Mouse (Mus musculus) kidney, embryonic 16.5 days (tissue): ENCODE data around the gene Coq9. TPM values are rescaled to one million over a fixed set of nuclear protein-coding genes. Genes with fewer than 3 reads are reported as not detected.
A peak's percentile ranks its signal among the peaks of the same experiment; 100 is the strongest.
"Not testable (repeated sequence)": the region's sequence is repeated elsewhere in the genome, so short reads cannot be mapped to it uniquely, and the experiment has no call there.

Source experiments
- ATAC-seq: fragments of 200-750 bp; cut with Nextera tagmentation; 2 replicates; pipeline ENCODE4 v1.8.0; 2017; ENCODE audit warnings: moderate TSS enrichment; ENCODE audit not compliant: low FRiP score, low TSS enrichment
- H3K27ac ChIP-seq: fragments of 300-500 bp; sonication (generic); 2 replicates; pipeline ENCODE4 v1.5.1; 2014; ENCODE audit warnings: low read length
- H3K27me3 ChIP-seq: fragments of 300-500 bp; sonication (generic); 2 replicates; pipeline ENCODE4 v1.6.1; 2014; ENCODE audit warnings: low read length, control low read depth, mixed read lengths; ENCODE audit not compliant: insufficient read depth
- H3K36me3 ChIP-seq: fragments of 300-500 bp; sonication (generic); 2 replicates; pipeline ENCODE4 v1.6.1; 2014; ENCODE audit warnings: low read length, control low read depth, mixed read lengths; ENCODE audit not compliant: insufficient read depth
- H3K4me1 ChIP-seq: fragments of 300-500 bp; sonication (generic); 2 replicates; pipeline ENCODE4 v1.6.1; 2014; ENCODE audit warnings: low read length, control low read depth, mixed read lengths; ENCODE audit not compliant: insufficient read depth
- H3K4me2 ChIP-seq: fragments of 300-500 bp; sonication (generic); replicated peaks from 2 replicates; pipeline ENCODE4 v1.6.1; 2014; ENCODE audit warnings: low read depth, low read length
- H3K4me3 ChIP-seq: fragments of 300-500 bp; sonication (generic); 2 replicates; pipeline ENCODE4 v1.5.1; 2014; ENCODE audit warnings: mild to moderate bottlenecking, low read length
- H3K9ac ChIP-seq: fragments of 300-500 bp; sonication (generic); replicated peaks from 2 replicates; pipeline ENCODE4 v1.6.1; 2014; ENCODE audit warnings: low read length
- H3K9me3 ChIP-seq: fragments of 300-500 bp; sonication (generic); 2 replicates; pipeline ENCODE4 v1.6.1; 2016; ENCODE audit warnings: low read length, control low read depth
- WGBS: fragments of 180-500 bp; shearing (Covaris S2); extraction: QIAGEN DNeasy Blood & Tissue Kit; methylation state at CpG from one replicate; pipeline ENCODE4 v1.1.7; 2014; 5-methylcytosine and 5-hydroxymethylcytosine counted together
- polyA plus RNA-seq: library from polyadenylated mRNA; unstranded; fragments of >200 nt; fragmentation: Nextera tagmentation; extraction: Ambion mirVana; gene quantifications from 2 replicates; pipeline ENCODE4 v1.2.1, GENCODE M21; 2015

Coq9 gene
- polyA plus RNA-seq, 1 experiment from 2014 or later, result 110 TPM

- H3K9ac ChIP-seq, result no peak overlapping the region
- peaks cover 3% of the 10 kb centered on the region; the same call in 1 of the 2 replicates for H3K36me3 ChIP-seq
- H3K4me2 ChIP-seq, result no peak overlapping the region
- H3K27ac ChIP-seq, result no peak overlapping the region
- peaks cover 5% of the 10 kb centered on the region; the same call in 1 of the 2 replicates for H3K4me1 ChIP-seq
- 81% methylated on average over 6 of the region's 6 CpGs for WGBS
- H3K27me3 ChIP-seq, result no peaks in the 10 kb centered on the region
- no peaks in the 10 kb centered on the region for H3K9me3 ChIP-seq
- ATAC-seq, result no peak
- H3K4me3 ChIP-seq, result no peak overlapping the region
Measured at GRCm38 (mm10) chr8:94819671-94820179, 18.4 kb upstream of the Coq9 start.

- peaks cover 6% of the 10 kb centered on the region; the same call in 1 of the 2 replicates for H3K36me3 ChIP-seq
- H3K9me3 ChIP-seq, result no peaks in the 10 kb centered on the region
- H3K9ac ChIP-seq, result no peak overlapping the region
- no peaks in the 10 kb centered on the region for H3K27me3 ChIP-seq
- H3K4me2 ChIP-seq, result no peak overlapping the region
- peaks cover 5% of the 10 kb centered on the region; the same call in 1 of the 2 replicates for H3K4me1 ChIP-seq
- no peak overlapping the region for H3K4me3 ChIP-seq
- no peak for ATAC-seq
- 84% methylated on average over 7 of the region's 7 CpGs for WGBS
- no peak overlapping the region for H3K27ac ChIP-seq
Measured at GRCm38 (mm10) chr8:94820553-94820952, 17.6 kb upstream of the Coq9 start.

GRCm38 (mm10) chr8:94821381-94821780, 16.7 kb upstream of the Coq9 start:
- H3K9me3 ChIP-seq, result no peaks in the 10 kb centered on the region
- no peak overlapping the region for H3K4me3 ChIP-seq
- peaks cover 5% of the 10 kb centered on the region; the same call in 1 of the 2 replicates for H3K4me1 ChIP-seq
- no peaks in the 10 kb centered on the region for H3K27me3 ChIP-seq
- 92% methylated on average over 2 of the region's 2 CpGs for WGBS
- peaks cover 12% of the 10 kb centered on the region; the same call in 1 of the 2 replicates for H3K36me3 ChIP-seq
- no peak overlapping the region for H3K9ac ChIP-seq
- ATAC-seq, result no peak
- H3K4me2 ChIP-seq, result no peak overlapping the region
- no peak overlapping the region for H3K27ac ChIP-seq

GRCm38 (mm10) chr8:94822637-94823560, 15.2 kb upstream of the Coq9 start:
- ATAC-seq, result peak; percentile 86
- Histone ChIP-seq H3K27ac (no peak overlapping the region), H3K27me3 (no peaks in the 10 kb centered on the region), H3K4me1 (peaks cover 5% of the 10 kb centered on the region; the same call in 1 of the 2 replicates), H3K4me3 (no peak overlapping the region), H3K36me3 (peaks cover 21% of the 10 kb centered on the region; the same call in 1 of the 2 replicates), H3K4me2 (peak overlapping the region; percentile 30; the same call in 1 of the 2 replicates), H3K9me3 (no peaks in the 10 kb centered on the region), H3K9ac (0 out of 2 replicates have a peak overlapping the region, but pooled peaks have one; percentile 35)
- WGBS, result 37% methylated on average over 23 of the region's 23 CpGs

GRCm38 (mm10) chr8:94825170-94825569, 13.0 kb upstream of the Coq9 start:
- no peaks in the 10 kb centered on the region for H3K27me3 ChIP-seq
- H3K27ac ChIP-seq, result no peak overlapping the region
- H3K4me2 ChIP-seq, result no peak overlapping the region
- 0 out of 2 replicates have a peak, but pooled peaks cover 2% of the 10 kb centered on the region for H3K9me3 ChIP-seq
- H3K36me3 ChIP-seq, result peaks cover 33% of the 10 kb centered on the region
- H3K4me3 ChIP-seq, result no peak overlapping the region
- H3K9ac ChIP-seq, result no peak overlapping the region
- ATAC-seq, result no peak
- 91% methylated on average over 6 of the region's 6 CpGs for WGBS
- peaks cover 5% of the 10 kb centered on the region; the same call in 1 of the 2 replicates for H3K4me1 ChIP-seq

GRCm38 (mm10) chr8:94826210-94826609, 11.9 kb upstream of the Coq9 start:
- Histone ChIP-seq H3K9me3 (0 out of 2 replicates have a peak, but pooled peaks cover 2% of the 10 kb centered on the region), H3K27ac (no peak overlapping the region), H3K36me3 (peaks cover 40% of the 10 kb centered on the region), H3K4me2 (no peak overlapping the region), H3K4me3 (no peak overlapping the region), H3K4me1 (peaks cover 5% of the 10 kb centered on the region; the same call in 1 of the 2 replicates), H3K27me3 (no peaks in the 10 kb centered on the region), H3K9ac (no peak overlapping the region)
- ATAC-seq, result no peak
- WGBS, result 94% methylated on average over 5 of the region's 5 CpGs

GRCm38 (mm10) chr8:94828284-94828683, 9.8 kb upstream of the Coq9 start:
- Histone ChIP-seq H3K27ac (no peak overlapping the region), H3K4me3 (no peak overlapping the region), H3K4me1 (0 out of 2 replicates have a peak, but pooled peaks cover under 1% of the 10 kb centered on the region), H3K9ac (no peak overlapping the region), H3K4me2 (no peak overlapping the region), H3K9me3 (0 out of 2 replicates have a peak, but pooled peaks cover 2% of the 10 kb centered on the region), H3K27me3 (no peaks in the 10 kb centered on the region), H3K36me3 (peaks cover 48% of the 10 kb centered on the region)
- no peak for ATAC-seq
- 86% methylated on average over 6 of the region's 6 CpGs for WGBS

GRCm38 (mm10) chr8:94833901-94834405, 4.2 kb upstream of the Coq9 start:
- not testable (repeated sequence) for ATAC-seq
- H3K4me1 ChIP-seq, result peaks cover 20% of the 10 kb centered on the region

GRCm38 (mm10) chr8:94835751-94836150, 2.4 kb upstream of the Coq9 start:
- ATAC-seq, H3K9me3 ChIP-seq, H3K36me3 ChIP-seq, H3K4me3 ChIP-seq, H3K27me3 ChIP-seq, H3K27ac ChIP-seq, H3K9ac ChIP-seq, H3K4me2 ChIP-seq: not testable (repeated sequence)
- WGBS, result 92% methylated on average over 13 of the region's 13 CpGs
- H3K4me1 ChIP-seq, result peaks cover 23% of the 10 kb centered on the region

More at GRCm38 (mm10) chr8:94833901-94834405, 4.2 kb upstream of the Coq9 start:
- not testable (repeated sequence) for H3K27ac ChIP-seq, H3K27me3 ChIP-seq, H3K4me2 ChIP-seq, H3K9ac ChIP-seq, H3K9me3 ChIP-seq, H3K4me3 ChIP-seq
- WGBS, result 49% methylated on average over 7 of the region's 7 CpGs
- H3K36me3 ChIP-seq, result peaks cover 22% of the 10 kb centered on the region
